ENCODE assay signal across 22 mouse cellular contexts in genomic region chr2:132507521-132507920, GRCm38 (mm10).
DNase-seq lines count a peak whose midpoint lies in the region; ATAC-seq lines count a peak whose summit lies in the region.
"Had no signal": no experiment of that assay in that cellular context is flagged by ENCODE, and none has a peak within 500 bp of the region (broad histone marks: within the 10 kb centered on the region; RNA-seq: fewer than 3 reads in every experiment).

No protein-coding gene starts in this region.

- ATAC-seq in frontal cortex, adult (ENCODE audit: low TSS enrichment): peak; percentile 44
- no peak for ATAC-seq in hindbrain, embryonic 12.5 days (ENCODE audit: low FRiP score)
- no peak for ATAC-seq in hindbrain, embryonic 16.5 days
- no peak for ATAC-seq in erythroid progenitor cell, adult 5-6 weeks (replicated peaks; ENCODE audit: low FRiP score, poor library complexity, severe bottlenecking)
- ATAC-seq: activated CD4-positive, CD25-positive, alpha-beta regulatory T cell, adult 4 months; forebrain, embryonic 16.5 days; intestine, embryonic 16.5 days had no signal

- no peaks in the 10 kb centered on the region for H3K9me3 ChIP-seq in hindbrain, embryonic 12.5 days (replicated peaks)
- H3K9me3 ChIP-seq in hindbrain, embryonic 16.5 days (ENCODE audit: control insufficient read depth, low read length): no peaks in the 10 kb centered on the region
- H3K9me3 ChIP-seq: kidney, embryonic 15.5 days; limb, embryonic 12.5 days; liver, embryonic 15.5 days; neural tube, embryonic 13.5 days had no signal

- H3K4me1 ChIP-seq in hindbrain, embryonic 12.5 days: 0 out of 2 replicates have a peak, but pooled peaks cover 3% of the 10 kb centered on the region
- H3K4me1 ChIP-seq in hindbrain, embryonic 16.5 days (ENCODE audit: control insufficient read depth, insufficient read depth, low read depth, low read length): no peaks in the 10 kb centered on the region
- H3K4me1 ChIP-seq: kidney, embryonic 15.5 days; limb, embryonic 12.5 days; neural tube, embryonic 13.5 days had no signal

- DNase-seq in frontal cortex, postnatal 36 days (ENCODE audit: low spot score in 2 of 2): no peak
- peak; percentile 38 for DNase-seq in right cerebral cortex, adult 18-20 months
- no peak for DNase-seq in right cerebral cortex, adult 2 months (ENCODE audit: low spot score in 2 of 2)
- DNase-seq: adrenal gland, postnatal 36 days; B cell, adult 2 months; cerebellum, adult 9-11 months; gastrocnemius, adult 2 months; thymus, postnatal 36 days had no signal

- H3K36me3 ChIP-seq in hindbrain, embryonic 12.5 days: no peaks in the 10 kb centered on the region
- H3K36me3 ChIP-seq in hindbrain, embryonic 16.5 days (ENCODE audit: control insufficient read depth, insufficient read depth, low read length): no peaks in the 10 kb centered on the region
- H3K36me3 ChIP-seq: kidney, embryonic 15.5 days; limb, embryonic 12.5 days; liver, embryonic 15.5 days; neural tube, embryonic 13.5 days had no signal

- no peak overlapping the region for H3K4me3 ChIP-seq in hindbrain, embryonic 12.5 days
- H3K4me3 ChIP-seq in hindbrain, embryonic 16.5 days (ENCODE audit: low read length): no peak overlapping the region
- H3K4me3 ChIP-seq: gastrocnemius, adult 2 months; kidney, embryonic 15.5 days; limb, embryonic 12.5 days; liver, embryonic 15.5 days; neural tube, embryonic 13.5 days had no signal

- H3K9ac ChIP-seq in hindbrain, embryonic 12.5 days: no peak overlapping the region
- no peak overlapping the region for H3K9ac ChIP-seq in hindbrain, embryonic 16.5 days (ENCODE audit: low read depth, low read length)
- H3K9ac ChIP-seq: hindbrain, embryonic 14.5 days; kidney, embryonic 15.5 days; limb, embryonic 12.5 days; liver, embryonic 15.5 days; neural tube, embryonic 13.5 days had no signal

- H3K27me3 ChIP-seq in hindbrain, embryonic 12.5 days: no peaks in the 10 kb centered on the region
- H3K27me3 ChIP-seq in hindbrain, embryonic 16.5 days (replicated peaks; ENCODE audit: control insufficient read depth, insufficient read depth, low read length): no peaks in the 10 kb centered on the region
- H3K27me3 ChIP-seq: kidney, embryonic 15.5 days; liver, embryonic 15.5 days; neural tube, embryonic 13.5 days had no signal

- no peak overlapping the region for H3K27ac ChIP-seq in hindbrain, embryonic 12.5 days
- H3K27ac ChIP-seq in hindbrain, embryonic 16.5 days (ENCODE audit: low read depth, low read length): no peak overlapping the region
- H3K27ac ChIP-seq: gastrocnemius, adult 2 months; hindbrain, embryonic 14.5 days; kidney, embryonic 15.5 days; limb, embryonic 12.5 days; liver, embryonic 15.5 days; macrophage; neural tube, embryonic 13.5 days had no signal

- H3K4me2 ChIP-seq in hindbrain, embryonic 12.5 days (replicated peaks): 0 out of 2 replicates have a peak overlapping the region, but pooled peaks have one; percentile 13
- H3K4me2 ChIP-seq in hindbrain, embryonic 16.5 days (ENCODE audit: low read length): no peak overlapping the region
- H3K4me2 ChIP-seq: hindbrain, embryonic 14.5 days; kidney, embryonic 15.5 days; limb, embryonic 12.5 days; liver, embryonic 15.5 days; midbrain, embryonic 11.5 days; neural tube, embryonic 13.5 days had no signal

- 54% methylated on average over 6 of the region's 6 CpGs for WGBS in hindbrain, embryonic 12.5 days
- 58% methylated on average over 6 of the region's 6 CpGs for WGBS in hindbrain, embryonic 16.5 days
